Mouse (Mus musculus): Measurements from ENCODE around the gene Cplx2. TPM values are rescaled to one million over a fixed set of nuclear protein-coding genes. Genes with fewer than 3 reads are reported as not detected.
A peak's percentile ranks its signal among the peaks of the same experiment; 100 is the strongest.

The Cplx2 gene
- polyA plus RNA-seq, 1 experiment: 69.2 TPM

GRCm38 (mm10) chr13:54371387-54372330 lies 510 bp downstream of the Cplx2 start:
- peak; percentile 95 for DNase-seq (ENCODE audit: low read depth)
- 0 out of 2 replicates have a peak, but pooled peaks have one; percentile 42 for TF ChIP-seq POLR2A (IDR thresholded peaks at IDR 0.05; ENCODE audit: borderline replicate concordance, extremely low read depth, insufficient read depth, insufficient read length, poor library complexity, severe bottlenecking)
- TF ChIP-seq CTCF (IDR thresholded peaks at IDR 0.05; ENCODE audit: borderline replicate concordance, extremely low read depth, insufficient read depth, insufficient read length): peak; percentile 48

GRCm38 (mm10) chr13:54372665-54373064 lies 1.5 kb downstream of the Cplx2 start:
- TF ChIP-seq POLR2A (IDR thresholded peaks at IDR 0.05; ENCODE audit: borderline replicate concordance, extremely low read depth, insufficient read depth, insufficient read length, poor library complexity, severe bottlenecking) (no peak), CTCF (IDR thresholded peaks at IDR 0.05; ENCODE audit: borderline replicate concordance, extremely low read depth, insufficient read depth, insufficient read length) (peak; percentile 91)
- DNase-seq (ENCODE audit: low read depth): peak; percentile 94

GRCm38 (mm10) chr13:54374106-54374706 lies 3.1 kb downstream of the Cplx2 start:
- no peak for TF ChIP-seq POLR2A (IDR thresholded peaks at IDR 0.05; ENCODE audit: borderline replicate concordance, extremely low read depth, insufficient read depth, insufficient read length, poor library complexity, severe bottlenecking)
- no peak for TF ChIP-seq CTCF (IDR thresholded peaks at IDR 0.05; ENCODE audit: borderline replicate concordance, extremely low read depth, insufficient read depth, insufficient read length)
- peak; percentile 66 for DNase-seq (ENCODE audit: low read depth)

- TF ChIP-seq POLR2A (IDR thresholded peaks at IDR 0.05; ENCODE audit: borderline replicate concordance, extremely low read depth, insufficient read depth, insufficient read length, poor library complexity, severe bottlenecking): no peak
- no peak for TF ChIP-seq CTCF (IDR thresholded peaks at IDR 0.05; ENCODE audit: borderline replicate concordance, extremely low read depth, insufficient read depth, insufficient read length)
- no peak for DNase-seq (ENCODE audit: low read depth)
Observed at GRCm38 (mm10) chr13:54375497-54376495, 4.6 kb downstream of the Cplx2 start.

- DNase-seq (ENCODE audit: low read depth): no peak
- TF ChIP-seq CTCF (IDR thresholded peaks at IDR 0.05; ENCODE audit: borderline replicate concordance, extremely low read depth, insufficient read depth, insufficient read length): no peak
- no peak for TF ChIP-seq POLR2A (IDR thresholded peaks at IDR 0.05; ENCODE audit: borderline replicate concordance, extremely low read depth, insufficient read depth, insufficient read length, poor library complexity, severe bottlenecking)
Observed at GRCm38 (mm10) chr13:54376736-54377135, 5.6 kb downstream of the Cplx2 start.

GRCm38 (mm10) chr13:54378051-54378450 lies 6.9 kb downstream of the Cplx2 start:
- DNase-seq (ENCODE audit: low read depth): no peak
- TF ChIP-seq POLR2A (IDR thresholded peaks at IDR 0.05; ENCODE audit: borderline replicate concordance, extremely low read depth, insufficient read depth, insufficient read length, poor library complexity, severe bottlenecking): no peak
- peak; percentile 47; the same call in 1 of the 2 replicates for TF ChIP-seq CTCF (IDR thresholded peaks at IDR 0.05; ENCODE audit: borderline replicate concordance, extremely low read depth, insufficient read depth, insufficient read length)

- TF ChIP-seq CTCF (IDR thresholded peaks at IDR 0.05; ENCODE audit: borderline replicate concordance, extremely low read depth, insufficient read depth, insufficient read length) (no peak), POLR2A (IDR thresholded peaks at IDR 0.05; ENCODE audit: borderline replicate concordance, extremely low read depth, insufficient read depth, insufficient read length, poor library complexity, severe bottlenecking) (no peak)
- DNase-seq (ENCODE audit: low read depth): no peak
Observed at GRCm38 (mm10) chr13:54380421-54380820, 9.3 kb downstream of the Cplx2 start.

GRCm38 (mm10) chr13:54381396-54381795 lies 10.2 kb downstream of the Cplx2 start:
- no peak for TF ChIP-seq POLR2A (IDR thresholded peaks at IDR 0.05; ENCODE audit: borderline replicate concordance, extremely low read depth, insufficient read depth, insufficient read length, poor library complexity, severe bottlenecking)
- TF ChIP-seq CTCF (IDR thresholded peaks at IDR 0.05; ENCODE audit: borderline replicate concordance, extremely low read depth, insufficient read depth, insufficient read length): no peak
- no peak for DNase-seq (ENCODE audit: low read depth)

- no peak for TF ChIP-seq CTCF (IDR thresholded peaks at IDR 0.05; ENCODE audit: borderline replicate concordance, extremely low read depth, insufficient read depth, insufficient read length)
- no peak for TF ChIP-seq POLR2A (IDR thresholded peaks at IDR 0.05; ENCODE audit: borderline replicate concordance, extremely low read depth, insufficient read depth, insufficient read length, poor library complexity, severe bottlenecking)
Observed at GRCm38 (mm10) chr13:54383531-54383930, 12.4 kb downstream of the Cplx2 start.

GRCm38 (mm10) chr13:54384518-54384917 lies 13.4 kb downstream of the Cplx2 start:
- TF ChIP-seq CTCF (IDR thresholded peaks at IDR 0.05; ENCODE audit: borderline replicate concordance, extremely low read depth, insufficient read depth, insufficient read length) (no peak), POLR2A (IDR thresholded peaks at IDR 0.05; ENCODE audit: borderline replicate concordance, extremely low read depth, insufficient read depth, insufficient read length, poor library complexity, severe bottlenecking) (no peak)
- no peak for DNase-seq (ENCODE audit: low read depth)

More at GRCm38 (mm10) chr13:54383531-54383930, 12.4 kb downstream of the Cplx2 start:
- DNase-seq (ENCODE audit: low read depth): no peak

All from brain, embryonic 14.5 days (tissue).